Mouse (Mus musculus) limb, embryonic 13.5 days (tissue): ENCODE measurements around the gene Necab3. TPM values are rescaled to one million over a fixed set of nuclear protein-coding genes. Genes with fewer than 3 reads are reported as not detected.

ENCODE experiments used
- ATAC-seq: fragments of 200-750 bp; cut with Nextera tagmentation; 2 replicates; pipeline ENCODE4 v1.8.0; 2017; ENCODE audit warnings: low read depth, moderate number of reproducible peaks, moderate TSS enrichment; ENCODE audit not compliant: low FRiP score
- H3K27ac ChIP-seq: fragments of 300-500 bp; sonication (generic); 2 replicates; pipeline ENCODE4 v1.5.1; 2015; ENCODE audit warnings: inconsistent platforms, mild to moderate bottlenecking, moderate library complexity
- H3K27me3 ChIP-seq: fragments of 300-500 bp; sonication (generic); 2 replicates; pipeline ENCODE4 v1.6.1; 2015; ENCODE audit warnings: mild to moderate bottlenecking, inconsistent platforms
- H3K36me3 ChIP-seq: fragments of 300-500 bp; sonication (generic); 2 replicates; pipeline ENCODE4 v1.6.1; 2015; ENCODE audit warnings: inconsistent platforms, mild to moderate bottlenecking, moderate library complexity
- H3K4me1 ChIP-seq: fragments of 300-500 bp; sonication (generic); 2 replicates; pipeline ENCODE4 v1.6.1; 2015; ENCODE audit warnings: inconsistent platforms
- H3K4me2 ChIP-seq: fragments of 300-500 bp; sonication (generic); replicated peaks from 2 replicates; pipeline ENCODE4 v1.6.1; 2015; ENCODE audit warnings: inconsistent platforms, mild to moderate bottlenecking, moderate library complexity
- H3K4me3 ChIP-seq: fragments of 300-500 bp; sonication (generic); 2 replicates; pipeline ENCODE4 v1.5.1; 2015; ENCODE audit warnings: moderate library complexity, mild to moderate bottlenecking, inconsistent platforms
- H3K9ac ChIP-seq: fragments of 300-500 bp; sonication (generic); 2 replicates; pipeline ENCODE4 v1.6.1; 2015; ENCODE audit warnings: mild to moderate bottlenecking, inconsistent platforms
- H3K9me3 ChIP-seq: fragments of 300-500 bp; sonication (generic); 2 replicates; pipeline ENCODE4 v1.6.1; 2016; ENCODE audit warnings: inconsistent platforms
- WGBS: fragments of 180-500 bp; shearing (Covaris S2); methylation state at CpG from one replicate; pipeline ENCODE4 v1.1.7; 2015; 5-methylcytosine and 5-hydroxymethylcytosine counted together
- polyA plus RNA-seq: library from polyadenylated mRNA; unstranded; fragments of >200 nt; fragmentation: Nextera tagmentation; extraction: Ambion mirVana; gene quantifications from 2 replicates; pipeline ENCODE4 v1.2.1, GENCODE M21; 2015

Necab3 gene
- polyA plus RNA-seq, 1 experiment from 2014 or later, result 3.9 TPM

DNA sequence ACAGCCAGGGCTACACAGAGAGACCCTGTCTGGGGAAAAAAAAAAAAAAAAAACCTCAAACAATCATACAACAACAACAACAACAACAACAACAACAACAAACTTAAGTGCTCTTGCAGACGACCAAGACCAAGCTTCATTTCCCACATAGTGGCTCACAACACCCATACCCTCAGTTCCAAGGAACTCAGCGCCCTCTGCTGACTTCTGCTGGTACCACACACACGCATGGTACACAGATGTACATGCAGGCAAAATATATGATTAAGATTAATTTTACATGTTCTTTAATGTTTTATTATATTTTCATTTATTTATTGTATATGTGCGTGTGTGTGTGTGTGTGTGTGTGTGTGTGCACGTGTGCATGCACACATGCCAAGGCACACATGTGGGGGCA lies 27.7 kb upstream of the Necab3 start:
- ATAC-seq, result no peak
- WGBS, result 67% methylated on average over 5 of the region's 5 CpGs

DNA sequence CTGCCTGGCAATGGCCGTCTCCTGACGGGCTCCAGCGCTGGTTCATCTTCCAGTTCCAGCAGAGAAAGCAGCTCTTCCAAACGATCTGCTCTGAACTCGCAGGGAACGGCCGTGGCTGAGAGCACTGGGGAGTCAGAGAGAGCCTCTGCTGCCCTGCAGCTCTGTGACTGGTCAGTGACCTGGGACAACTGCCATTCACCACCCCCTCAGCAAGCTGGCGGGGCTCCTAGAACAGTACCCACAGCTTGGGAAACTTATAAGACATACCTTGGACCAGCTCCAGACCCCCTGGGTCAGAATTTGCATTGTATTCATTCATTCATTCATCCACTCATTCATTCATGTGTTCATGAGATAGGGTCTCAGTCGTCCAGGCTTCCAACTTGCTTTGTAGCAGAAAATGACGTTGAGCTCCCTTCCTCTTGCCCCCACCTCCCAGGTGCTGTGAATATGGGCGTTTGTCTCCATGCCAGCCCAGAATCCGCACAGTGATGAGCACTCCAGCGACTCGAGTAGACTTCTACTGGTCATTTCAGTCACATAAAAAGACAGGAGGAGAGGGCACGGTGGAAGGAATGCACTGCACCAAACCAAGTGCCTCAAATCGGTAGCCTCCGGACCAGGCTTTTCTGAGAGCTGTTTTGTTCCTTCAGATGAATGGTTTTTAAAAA lies 26.4 kb upstream of the Necab3 start:
- ATAC-seq, result no peak
- 63% methylated on average over 17 of the region's 17 CpGs for WGBS
- no peak overlapping the region for H3K9ac ChIP-seq

More for the DNA sequence above, 27.7 kb upstream of the Necab3 start:
- peaks cover 14% of the 10 kb centered on the region for H3K36me3 ChIP-seq
- no peak overlapping the region for H3K27ac ChIP-seq
- H3K9me3 ChIP-seq, result no peaks in the 10 kb centered on the region
- no peaks in the 10 kb centered on the region for H3K27me3 ChIP-seq
- no peak overlapping the region for H3K4me2 ChIP-seq
- H3K9ac ChIP-seq, result no peak overlapping the region
- H3K4me1 ChIP-seq, result peaks cover 16% of the 10 kb centered on the region; the same call in 1 of the 2 replicates
- no peak overlapping the region for H3K4me3 ChIP-seq

DNA sequence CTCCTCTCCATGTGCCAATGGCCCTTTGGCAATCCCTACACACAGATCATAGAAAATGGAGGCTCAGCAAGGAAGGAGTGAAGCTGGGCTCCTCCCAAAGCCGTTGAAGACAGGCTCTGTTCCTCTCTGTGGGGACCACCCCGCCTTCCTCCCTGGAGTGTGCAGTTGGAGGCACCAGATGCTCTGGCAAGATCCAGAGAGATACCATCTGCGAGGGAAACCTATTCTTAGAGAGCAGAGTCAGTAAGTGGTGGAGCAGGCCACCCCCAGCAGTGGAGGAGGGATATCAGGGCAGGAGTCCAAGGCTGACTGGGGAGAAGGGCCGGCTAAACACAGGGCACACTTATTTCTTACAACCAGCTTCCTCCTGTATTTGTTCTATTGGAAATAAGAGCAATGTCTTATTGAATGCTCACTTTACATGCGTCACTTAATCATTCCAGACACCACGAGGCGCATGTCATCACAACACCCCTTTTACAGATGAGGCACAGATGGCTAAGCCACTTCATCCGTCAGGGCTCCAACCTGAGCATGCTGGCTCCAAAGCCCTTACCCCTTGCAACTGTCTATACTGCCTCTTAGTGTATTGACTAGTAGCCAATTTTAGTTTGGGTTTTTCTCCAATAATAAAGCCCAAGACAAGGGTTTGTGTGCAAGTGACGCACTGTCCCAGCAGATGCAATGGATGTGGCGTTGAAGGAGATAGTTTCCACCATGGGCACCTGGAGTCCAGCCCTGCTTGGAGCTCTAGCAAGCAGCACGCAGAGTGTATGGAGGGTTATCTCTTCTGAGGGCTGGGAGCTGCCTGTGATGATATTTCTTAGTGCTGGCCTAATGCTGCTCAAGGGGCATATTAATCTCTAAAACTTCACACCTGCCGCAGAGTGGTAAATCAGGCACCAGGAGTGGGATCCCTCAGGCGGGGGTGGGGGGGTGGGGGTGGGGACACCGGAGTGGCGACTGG lies 25.5 kb upstream of the Necab3 start:
- no peaks in the 10 kb centered on the region for H3K9me3 ChIP-seq
- H3K36me3 ChIP-seq, result peaks cover 14% of the 10 kb centered on the region
- WGBS, result 60% methylated on average over 15 of the region's 15 CpGs
- no peak overlapping the region for H3K9ac ChIP-seq
- peaks cover 16% of the 10 kb centered on the region; the same call in 1 of the 2 replicates for H3K4me1 ChIP-seq
- ATAC-seq, result peak; percentile 60
- no peak overlapping the region for H3K27ac ChIP-seq
- H3K27me3 ChIP-seq, result no peaks in the 10 kb centered on the region
- H3K4me3 ChIP-seq, result no peak overlapping the region
- H3K4me2 ChIP-seq, result no peak overlapping the region

More for the DNA sequence above, 26.4 kb upstream of the Necab3 start:
- Histone ChIP-seq H3K4me1 (peaks cover 16% of the 10 kb centered on the region; the same call in 1 of the 2 replicates), H3K27me3 (no peaks in the 10 kb centered on the region), H3K4me3 (no peak overlapping the region), H3K9me3 (no peaks in the 10 kb centered on the region), H3K4me2 (no peak overlapping the region), H3K27ac (no peak overlapping the region), H3K36me3 (peaks cover 14% of the 10 kb centered on the region)

DNA sequence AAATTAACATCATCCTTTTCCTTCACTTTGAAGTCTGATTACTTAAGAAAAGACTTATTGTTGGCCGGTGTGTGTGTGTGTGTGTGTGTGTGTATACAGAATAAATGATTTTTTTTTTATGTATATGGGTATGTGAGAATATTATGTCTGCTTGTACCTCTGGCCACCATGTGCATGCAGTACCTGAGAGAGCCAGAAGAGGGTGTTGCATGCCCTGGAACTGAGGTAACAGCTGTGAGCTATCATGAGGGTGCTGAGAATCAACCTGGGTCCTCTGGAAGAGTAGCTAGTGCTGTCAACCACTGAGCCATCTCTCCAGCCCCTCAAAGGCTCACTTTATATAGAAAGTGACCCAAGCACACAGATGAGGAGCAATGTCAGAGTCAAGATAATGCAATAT lies 22.7 kb upstream of the Necab3 start:
- no peak overlapping the region for H3K9ac ChIP-seq
- no peaks in the 10 kb centered on the region for H3K9me3 ChIP-seq
- WGBS, result 86% methylated on average over 1 of the region's 1 CpGs
- H3K4me3 ChIP-seq, result no peak overlapping the region
- H3K27ac ChIP-seq, result no peak overlapping the region
- ATAC-seq, result no peak
- H3K4me1 ChIP-seq, result peaks cover 22% of the 10 kb centered on the region; the same call in 1 of the 2 replicates
- peaks cover 1% of the 10 kb centered on the region for H3K36me3 ChIP-seq
- H3K4me2 ChIP-seq, result no peak overlapping the region
- H3K27me3 ChIP-seq, result no peaks in the 10 kb centered on the region

DNA sequence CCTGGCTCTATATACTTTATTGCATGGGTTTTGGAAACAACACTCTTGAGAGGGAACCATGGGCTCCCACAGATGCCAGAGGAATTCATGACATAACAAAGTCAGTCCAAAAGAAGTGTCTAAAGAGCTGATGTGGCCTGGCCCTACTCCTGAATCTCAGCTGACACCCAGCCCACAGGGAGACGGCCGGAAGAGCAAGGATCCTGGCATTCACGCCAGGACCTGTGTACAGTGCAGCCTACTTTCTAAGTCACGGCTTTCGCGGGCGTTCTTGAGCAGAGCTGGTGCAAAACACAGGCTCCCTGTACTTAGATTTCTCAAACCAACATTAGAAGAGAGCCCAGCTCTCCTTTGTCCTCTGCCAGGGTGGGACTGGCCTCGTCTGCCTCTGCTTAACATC lies 21.9 kb upstream of the Necab3 start:
- no peak overlapping the region for H3K9ac ChIP-seq
- 79% methylated on average over 8 of the region's 8 CpGs for WGBS
- no peaks in the 10 kb centered on the region for H3K9me3 ChIP-seq
- no peaks in the 10 kb centered on the region for H3K27me3 ChIP-seq
- H3K4me1 ChIP-seq, result peaks cover 20% of the 10 kb centered on the region; the same call in 1 of the 2 replicates
- no peak for ATAC-seq
- H3K4me2 ChIP-seq, result no peak overlapping the region
- no peak overlapping the region for H3K4me3 ChIP-seq
- H3K27ac ChIP-seq, result no peak overlapping the region
- no peaks in the 10 kb centered on the region for H3K36me3 ChIP-seq

DNA sequence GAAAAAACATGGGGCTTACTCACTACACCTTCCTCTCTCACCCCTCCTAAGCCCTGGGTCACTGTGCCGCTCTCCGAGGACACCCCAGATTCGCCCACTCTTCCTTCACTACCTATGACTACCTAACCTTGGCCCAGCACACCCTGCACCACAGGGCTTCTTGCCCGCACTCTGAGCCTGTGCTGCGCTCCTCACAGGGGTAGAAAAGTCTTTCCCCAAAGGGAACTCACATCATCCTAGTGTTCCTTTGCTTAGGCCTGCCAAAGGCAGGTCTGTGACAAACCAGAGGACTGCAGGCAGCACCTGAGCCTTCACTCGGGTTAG lies 19.0 kb upstream of the Necab3 start:
- Histone ChIP-seq H3K4me3 (no peak overlapping the region), H3K36me3 (no peaks in the 10 kb centered on the region), H3K9me3 (no peaks in the 10 kb centered on the region), H3K9ac (no peak overlapping the region), H3K27me3 (no peaks in the 10 kb centered on the region), H3K4me1 (0 out of 2 replicates have a peak, but pooled peaks cover 6% of the 10 kb centered on the region), H3K4me2 (no peak overlapping the region), H3K27ac (no peak overlapping the region)
- no peak for ATAC-seq
- 82% methylated on average over 6 of the region's 6 CpGs for WGBS

DNA sequence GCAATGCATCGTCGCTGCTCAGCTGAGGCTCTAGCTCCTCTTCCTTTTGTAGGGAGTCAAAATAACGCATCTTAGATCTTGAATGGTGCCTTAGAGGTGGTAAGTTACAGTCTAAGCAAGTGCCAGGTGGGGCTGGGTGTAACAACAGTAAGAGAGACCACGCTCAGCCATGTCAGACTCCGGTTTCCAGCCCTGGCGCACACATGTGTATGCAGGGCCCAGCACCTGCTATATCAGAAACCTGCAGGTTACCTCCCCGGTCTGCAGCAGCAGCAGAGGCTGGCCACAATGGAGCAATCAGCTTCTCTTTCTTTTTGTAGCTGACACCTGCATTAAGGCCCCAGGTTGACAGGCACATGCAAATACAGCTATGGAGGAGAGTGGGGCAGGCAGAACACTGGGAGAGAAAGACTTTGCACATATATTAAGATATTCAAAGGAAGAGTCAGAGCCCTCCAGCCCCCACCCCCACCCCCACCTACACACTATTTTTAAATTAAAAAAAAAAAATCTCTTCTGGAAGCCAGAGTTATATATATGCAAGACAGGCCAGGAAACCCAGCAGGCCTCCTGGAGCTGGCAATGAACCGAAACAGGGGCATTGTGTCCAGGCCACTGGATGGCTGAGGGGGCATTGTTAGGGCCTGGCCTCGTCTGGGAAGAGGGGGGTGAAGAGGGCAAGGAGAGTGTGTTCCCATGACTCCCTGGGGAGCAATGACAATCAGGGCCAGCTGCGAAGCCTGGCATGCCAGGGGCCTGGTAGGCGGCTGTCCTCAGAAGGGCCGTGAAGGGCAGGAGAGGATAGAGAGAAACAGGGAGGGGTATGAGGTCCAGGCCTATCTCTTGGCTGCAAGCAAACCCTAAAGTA lies 18.4 kb upstream of the Necab3 start:
- Histone ChIP-seq H3K4me1 (peaks cover 11% of the 10 kb centered on the region), H3K9ac (no peak overlapping the region), H3K9me3 (no peaks in the 10 kb centered on the region), H3K4me2 (no peak overlapping the region), H3K27me3 (no peaks in the 10 kb centered on the region), H3K27ac (no peak overlapping the region), H3K36me3 (no peaks in the 10 kb centered on the region), H3K4me3 (no peak overlapping the region)
- no peak for ATAC-seq
- 53% methylated on average over 12 of the region's 12 CpGs for WGBS

DNA sequence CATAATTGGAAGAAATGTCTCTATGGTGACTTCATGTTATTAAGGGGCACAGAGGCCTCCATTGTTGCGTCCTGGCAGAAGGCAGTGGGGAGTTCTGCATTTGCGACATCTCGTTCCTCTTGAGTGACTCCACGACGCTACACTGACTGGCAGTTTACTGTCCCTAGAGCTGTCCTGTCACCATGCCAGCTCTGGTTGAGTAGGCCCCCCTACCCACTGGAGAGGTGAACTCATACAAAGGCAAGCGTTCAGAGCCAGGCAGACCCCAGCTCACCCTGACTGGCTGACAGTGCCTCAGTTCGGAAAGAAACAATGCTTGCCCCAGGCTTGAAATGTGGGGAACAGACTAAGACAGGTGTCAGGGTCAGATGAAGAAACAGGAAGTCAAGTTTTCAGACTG lies 15.6 kb upstream of the Necab3 start:
- ATAC-seq, result no peak

DNA sequence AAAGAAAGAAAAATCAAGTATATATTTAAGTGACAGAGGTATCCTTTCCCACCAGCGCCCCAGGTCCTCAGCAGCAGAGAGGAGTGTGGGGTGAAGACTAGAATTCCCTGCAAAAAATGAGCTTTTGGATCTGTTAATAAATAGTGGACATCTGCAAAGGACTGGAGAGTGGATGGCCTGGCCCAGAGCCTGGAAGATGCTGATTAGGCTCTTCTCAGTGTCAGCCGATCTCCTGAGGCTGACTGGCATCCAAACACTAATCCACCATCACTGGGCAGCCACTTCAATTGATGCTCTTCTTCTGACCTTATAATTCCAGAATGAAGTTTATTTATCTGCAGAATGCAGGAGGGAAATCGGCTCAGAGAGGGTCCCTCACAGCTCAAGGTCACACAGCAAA lies 14.3 kb upstream of the Necab3 start:
- Histone ChIP-seq H3K9ac (no peak overlapping the region), H3K27ac (no peak overlapping the region), H3K4me3 (no peak overlapping the region), H3K36me3 (no peaks in the 10 kb centered on the region), H3K9me3 (no peaks in the 10 kb centered on the region), H3K4me2 (no peak overlapping the region), H3K4me1 (peaks cover 41% of the 10 kb centered on the region), H3K27me3 (no peaks in the 10 kb centered on the region)
- 87% methylated on average over 3 of the region's 3 CpGs for WGBS
- no peak for ATAC-seq

More for the DNA sequence above, 15.6 kb upstream of the Necab3 start:
- no peak overlapping the region for H3K27ac ChIP-seq
- no peaks in the 10 kb centered on the region for H3K9me3 ChIP-seq
- H3K36me3 ChIP-seq, result no peaks in the 10 kb centered on the region
- 78% methylated on average over 7 of the region's 7 CpGs for WGBS
- H3K4me2 ChIP-seq, result no peak overlapping the region
- H3K27me3 ChIP-seq, result no peaks in the 10 kb centered on the region
- no peak overlapping the region for H3K9ac ChIP-seq
- H3K4me1 ChIP-seq, result peaks cover 29% of the 10 kb centered on the region
- H3K4me3 ChIP-seq, result no peak overlapping the region

DNA sequence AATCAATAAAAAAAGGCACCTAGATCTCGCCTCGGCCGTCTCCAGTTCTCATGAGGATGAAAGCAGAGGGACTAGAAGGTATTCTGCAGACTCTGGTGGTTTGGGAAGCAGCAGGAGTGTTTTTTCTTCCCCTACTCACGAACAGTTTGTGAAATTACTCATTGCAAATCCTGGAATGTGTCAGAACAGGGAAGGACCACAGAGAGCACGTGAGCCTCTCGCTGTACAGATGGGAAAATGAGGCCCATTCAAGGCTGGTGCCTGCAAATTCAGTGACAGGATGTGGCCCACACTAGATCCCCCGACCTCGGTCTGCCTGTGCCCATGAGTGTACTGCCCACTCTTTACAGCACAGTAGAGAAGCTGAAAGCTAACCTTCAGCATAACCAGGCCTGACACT lies 13.3 kb upstream of the Necab3 start:
- Histone ChIP-seq H3K27ac (peak overlapping the region; percentile 40; the same call in 1 of the 2 replicates), H3K27me3 (no peaks in the 10 kb centered on the region), H3K4me3 (no peak overlapping the region), H3K9me3 (no peaks in the 10 kb centered on the region), H3K4me1 (peaks cover 48% of the 10 kb centered on the region), H3K4me2 (no peak overlapping the region), H3K36me3 (no peaks in the 10 kb centered on the region), H3K9ac (peak overlapping the region; percentile 35; the same call in 1 of the 2 replicates)
- ATAC-seq, result no peak
- WGBS, result 60% methylated on average over 8 of the region's 8 CpGs

DNA sequence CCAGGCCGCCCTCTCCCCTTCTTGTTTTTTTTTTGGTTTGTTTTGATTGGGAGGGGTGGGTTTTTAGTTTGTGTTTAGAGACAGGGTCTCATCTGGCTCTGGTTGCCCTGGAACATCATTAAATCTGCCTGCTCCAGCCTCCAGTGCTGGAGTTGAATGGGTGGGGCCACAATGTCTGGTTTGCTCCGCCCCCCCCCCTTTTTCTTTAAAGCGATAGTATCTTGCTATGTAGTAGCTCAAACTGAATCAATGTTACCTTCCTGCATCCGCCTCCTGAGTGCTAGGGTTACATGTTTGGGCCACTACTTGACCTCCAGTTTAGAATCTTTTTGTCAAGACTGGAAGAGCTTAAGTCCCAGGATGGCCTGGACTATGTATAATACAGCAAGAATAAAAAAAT lies 12.6 kb upstream of the Necab3 start:
- peaks cover 52% of the 10 kb centered on the region for H3K4me1 ChIP-seq
- no peaks in the 10 kb centered on the region for H3K9me3 ChIP-seq
- H3K4me2 ChIP-seq, result no peak overlapping the region
- no peak for ATAC-seq
- no peak overlapping the region for H3K9ac ChIP-seq
- H3K27ac ChIP-seq, result no peak overlapping the region
- H3K4me3 ChIP-seq, result no peak overlapping the region
- 81% methylated on average over 4 of the region's 4 CpGs for WGBS
- H3K36me3 ChIP-seq, result no peaks in the 10 kb centered on the region
- H3K27me3 ChIP-seq, result no peaks in the 10 kb centered on the region
